Mouse (Mus musculus): ENCODE measurements around the gene Gli2.

The Gli2 gene

DNA sequence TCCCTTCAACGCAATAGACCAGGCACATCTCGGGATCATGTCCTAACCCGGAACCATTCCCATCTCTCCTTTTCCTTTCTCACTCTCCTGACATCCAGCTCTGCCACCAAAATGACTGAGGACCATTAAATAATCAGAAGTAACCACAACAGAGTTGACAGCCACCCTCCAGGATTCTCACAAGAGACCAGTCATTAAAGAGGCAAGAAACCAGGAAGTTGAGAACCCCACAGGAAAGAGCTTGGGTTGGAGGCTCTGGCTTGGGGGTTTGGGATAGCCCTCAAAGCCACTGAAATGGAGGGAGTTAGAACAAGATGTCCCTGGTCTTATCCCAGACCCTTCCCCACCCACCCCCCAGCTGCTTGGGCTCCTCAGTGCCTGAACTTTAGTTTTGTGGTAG, 265.9 kb downstream of the Gli2 start:
- DNase-seq = no peak
